Mouse (Mus musculus) 3T3-L1 (cell line): ENCODE results near the gene Wfdc2.

Experiments
- DNase-seq: peaks from one replicate; pipeline ENCODE4 v3.0.0-alpha.2; 2015; ENCODE audit warnings: low read depth, low spot score

Gene Wfdc2

GRCm38 (mm10) chr2:164562391-164563188 lies at the start of gene Wfdc2:
Wfdc2 (plus strand) TSS chr2:164562413.
- DNase-seq = no peak

DNA sequence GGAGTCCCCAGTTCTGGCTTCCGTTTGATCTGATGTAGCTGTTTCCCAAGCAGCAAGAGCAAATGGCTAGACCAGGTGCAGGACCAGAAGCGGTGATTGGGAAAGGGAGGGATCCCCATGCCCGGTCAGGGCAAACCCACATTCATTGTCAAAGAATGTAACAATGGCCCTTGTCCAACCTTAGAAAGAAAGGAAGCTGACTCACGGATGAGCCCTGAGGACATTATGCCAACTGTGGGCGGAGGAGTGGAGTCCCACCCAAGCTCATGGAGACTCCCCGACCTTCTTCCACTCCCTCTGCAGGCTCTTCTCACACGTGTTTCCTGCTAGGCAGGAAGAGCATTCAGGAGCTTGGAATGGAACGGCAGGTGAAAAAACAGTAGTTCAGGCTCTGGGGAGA lies 48.8 kb upstream of the Wfdc2 start:
- DNase-seq = peak; percentile 99

GRCm38 (mm10) chr2:164514916-164515315 lies 47.3 kb upstream of the Wfdc2 start:
- no peak for DNase-seq

- no peak for DNase-seq
These were observed 46.3 kb upstream of the Wfdc2 start for GRCm38 (mm10) chr2:164515897-164516296.

DNA sequence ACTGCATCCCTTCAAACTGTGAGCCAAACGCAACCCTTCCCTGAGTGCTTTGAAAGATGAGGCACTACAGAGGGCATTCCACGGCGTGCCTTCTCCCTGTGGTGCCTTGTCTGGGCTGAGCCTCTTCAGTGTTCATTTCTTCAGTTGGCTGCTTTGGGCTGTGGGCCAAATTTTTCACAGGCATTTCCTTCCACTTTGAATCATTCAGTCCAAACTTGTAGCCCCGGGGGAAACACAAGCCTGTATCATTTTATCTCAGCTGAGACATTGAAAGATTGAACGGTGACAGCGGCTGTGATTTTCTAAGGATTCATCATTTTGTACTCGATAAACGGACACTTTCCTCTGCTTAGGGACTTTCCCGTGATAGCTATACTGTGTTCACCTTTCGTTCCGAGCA lies 45.6 kb upstream of the Wfdc2 start:
- peak; percentile 36 for DNase-seq

DNA sequence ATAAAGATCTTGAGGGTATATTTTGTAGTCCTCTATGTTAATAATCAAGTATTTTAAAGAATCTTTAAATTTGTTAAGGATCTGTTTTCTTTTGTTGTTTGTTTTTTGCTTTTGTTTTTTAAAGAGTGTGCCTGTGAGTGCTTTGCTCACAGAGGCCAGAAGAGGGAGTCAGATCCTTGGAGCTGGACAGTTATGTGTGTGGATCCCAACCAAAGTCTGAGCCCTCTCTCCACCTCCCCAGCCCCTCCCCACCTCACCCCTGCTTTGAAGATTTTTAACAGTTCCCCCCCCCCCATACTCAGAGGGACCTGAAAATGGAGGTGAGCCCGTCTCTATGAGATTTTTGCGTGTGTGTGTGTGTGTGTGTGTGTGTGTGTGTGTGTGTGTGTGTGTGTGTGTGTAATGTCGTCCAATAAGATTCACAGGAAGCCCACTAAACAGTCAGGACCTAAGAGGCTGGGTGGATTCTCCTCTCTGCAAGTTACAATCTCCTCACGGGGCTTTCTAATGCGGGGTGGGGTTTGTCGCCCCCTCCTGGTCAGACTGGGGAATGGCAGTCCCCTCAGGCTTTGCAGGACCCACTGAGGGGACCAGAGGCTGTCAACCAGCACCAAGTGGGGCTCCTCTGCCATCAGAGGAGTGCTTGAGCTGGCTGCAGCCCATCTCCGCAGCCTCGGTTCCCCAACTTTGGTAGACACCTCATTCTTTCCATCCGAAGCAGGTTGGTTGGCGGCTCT lies 44.6 kb upstream of the Wfdc2 start:
- peak; percentile 57 for DNase-seq

DNA sequence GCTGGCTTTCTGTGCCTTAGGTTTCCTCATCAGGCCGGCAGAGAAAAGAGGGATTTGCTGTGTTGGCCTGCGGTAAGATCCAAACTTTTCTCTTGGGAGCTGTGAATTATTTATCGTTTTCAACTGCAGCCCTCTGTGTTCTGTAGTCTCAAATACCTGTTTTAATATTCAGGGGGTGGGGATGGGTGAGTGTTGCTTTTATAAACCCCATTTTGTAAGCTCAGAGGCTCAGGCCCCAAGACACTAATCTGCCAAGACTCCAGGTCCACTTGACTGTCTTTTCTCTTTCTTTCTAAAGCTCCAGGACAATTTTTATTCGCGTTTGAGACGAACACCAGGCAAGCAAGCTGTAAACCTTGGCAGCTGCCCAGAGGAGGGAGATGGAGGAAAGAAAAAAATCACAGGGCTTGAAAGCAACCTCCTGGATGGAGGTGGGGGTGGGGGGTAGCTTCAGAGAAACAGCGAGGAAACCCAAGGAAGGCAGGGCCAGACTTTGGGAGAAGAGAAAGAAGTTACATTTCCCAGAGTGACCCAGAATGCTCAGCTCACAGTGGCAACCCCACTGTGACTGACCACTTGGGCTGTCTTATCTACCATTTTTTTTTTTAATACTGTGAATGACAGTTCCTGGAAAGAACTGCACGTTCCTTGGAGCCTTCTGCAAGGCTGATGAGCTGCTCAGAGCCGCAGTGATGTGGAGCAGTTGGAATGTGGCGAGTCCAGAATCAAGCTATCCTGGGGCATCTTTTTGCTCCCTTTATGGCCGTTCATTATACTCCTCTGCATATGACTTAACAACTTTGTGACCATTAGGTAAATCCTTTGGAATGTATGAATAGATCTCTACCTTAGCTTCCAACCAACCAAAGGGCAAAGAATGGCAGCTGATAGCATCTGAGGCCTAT lies 43.7 kb upstream of the Wfdc2 start:
- peak; percentile 65 for DNase-seq

- DNase-seq = peak; percentile 20
These were observed 43.1 kb upstream of the Wfdc2 start for GRCm38 (mm10) chr2:164519171-164519526.

- peak; percentile 89 for DNase-seq
These were observed 41.4 kb upstream of the Wfdc2 start for GRCm38 (mm10) chr2:164520782-164521181.

- peak; percentile 90 for DNase-seq
These were observed 40.4 kb upstream of the Wfdc2 start for GRCm38 (mm10) chr2:164521841-164522240.

DNA sequence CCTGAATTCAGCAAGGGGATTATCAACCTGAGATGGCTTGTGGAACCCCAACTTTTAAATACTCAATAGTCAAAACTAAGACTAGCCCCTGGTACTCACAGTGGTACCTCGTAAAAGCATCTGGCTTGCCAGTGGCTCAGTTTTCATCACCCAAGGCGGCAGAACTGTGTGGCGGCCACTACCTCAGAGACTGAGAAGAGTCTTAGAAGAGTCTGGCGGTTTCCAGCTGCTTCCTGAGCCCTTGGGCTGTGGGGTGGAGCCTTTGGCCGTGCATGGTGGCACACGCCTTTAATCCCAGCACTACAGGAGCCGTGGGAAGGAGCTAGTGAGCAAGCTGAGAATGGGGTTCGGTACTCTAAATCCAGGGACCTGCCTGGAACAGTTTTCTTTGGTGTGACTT lies 39.9 kb upstream of the Wfdc2 start:
- DNase-seq = peak; percentile 71

GRCm38 (mm10) chr2:164523301-164523773 lies 38.9 kb upstream of the Wfdc2 start:
- DNase-seq = no peak

GRCm38 (mm10) chr2:164528557-164528956 lies 33.7 kb upstream of the Wfdc2 start:
- DNase-seq = no peak

DNA sequence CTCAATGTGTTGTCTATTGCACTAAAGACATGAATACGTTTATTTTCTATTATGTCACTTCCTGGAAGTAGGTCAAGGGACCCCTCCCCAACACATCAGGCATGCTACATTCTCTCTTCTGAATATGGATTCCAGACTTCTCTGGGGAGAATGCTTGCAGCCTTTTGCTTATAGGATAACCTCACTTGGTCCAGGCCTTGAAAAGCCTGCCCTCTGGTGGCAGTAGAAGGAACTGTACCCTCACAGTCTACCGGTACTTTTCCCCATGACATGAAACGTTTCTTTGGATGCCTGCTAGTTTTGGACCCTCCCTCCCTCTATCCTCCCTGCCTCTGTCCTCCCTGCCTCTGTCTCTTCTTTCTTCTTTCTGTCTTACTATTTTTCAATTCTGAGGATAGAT lies 31.0 kb upstream of the Wfdc2 start:
- DNase-seq = peak; percentile 91

GRCm38 (mm10) chr2:164534315-164534714 lies 27.9 kb upstream of the Wfdc2 start:
- DNase-seq = no peak

- DNase-seq = no peak
These were observed 25.2 kb upstream of the Wfdc2 start for GRCm38 (mm10) chr2:164537003-164537402.

GRCm38 (mm10) chr2:164540652-164541427 lies 21.4 kb upstream of the Wfdc2 start:
- no peak for DNase-seq

DNA sequence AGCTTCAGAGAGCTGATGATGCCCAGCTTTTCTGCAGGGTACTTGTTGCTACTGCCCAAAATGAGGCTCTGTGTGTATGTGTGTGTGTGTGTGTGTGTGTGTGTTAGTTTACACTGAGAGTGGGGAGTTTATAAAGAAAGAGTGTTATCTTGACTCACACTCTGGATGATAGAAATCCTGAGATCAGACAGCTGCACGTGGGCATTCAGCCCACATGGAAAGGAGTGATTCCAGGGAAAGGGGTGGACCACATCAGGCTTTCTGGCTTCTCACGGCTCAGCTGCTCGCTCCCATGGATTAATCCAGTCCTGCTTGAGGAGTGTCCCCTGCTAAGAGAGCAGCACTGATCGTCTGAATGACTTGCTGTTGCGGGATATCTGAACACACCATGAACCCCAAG lies 20.1 kb upstream of the Wfdc2 start:
- DNase-seq = no peak

- DNase-seq = no peak
These were observed 19.6 kb upstream of the Wfdc2 start for GRCm38 (mm10) chr2:164542598-164542997.

- DNase-seq = no peak
These were observed 18.5 kb upstream of the Wfdc2 start for GRCm38 (mm10) chr2:164543745-164544144.

- no peak for DNase-seq
These were observed 17.6 kb upstream of the Wfdc2 start for GRCm38 (mm10) chr2:164544454-164545097.
